Mouse (Mus musculus) olfactory bulb, adult 2 months (tissue): ENCODE results near the gene Olfr1289.

Experiments used
- CTCF ChIP-seq: fragments of 200-500 bp; IDR thresholded peaks from 2 replicates; pipeline ENCODE4 v1.5.1; 2012; ENCODE audit warnings: low read depth, mild to moderate bottlenecking, low read length, moderate library complexity; ENCODE audit not compliant: insufficient read depth
- POLR2A ChIP-seq: fragments of 200-500 bp; IDR thresholded peaks from 2 replicates; pipeline ENCODE4 v1.6.1; 2012; ENCODE audit warnings: mild to moderate bottlenecking, low read depth, low read length, moderate library complexity; ENCODE audit not compliant: insufficient read depth

GRCm38 (mm10) chr2:111493729-111494128, 13.1 kb downstream of the Olfr1289 start, which contains the start of gene Olfr1290:
- no peak for TF ChIP-seq CTCF
- no peak for TF ChIP-seq POLR2A
